Mouse (Mus musculus) hindbrain, embryonic 16.5 days (tissue): ENCODE results near the gene Fam102a. TPM values are rescaled to one million over a fixed set of nuclear protein-coding genes. Genes with fewer than 3 reads are reported as not detected.

Source experiments
- ATAC-seq: fragments of 200-750 bp; cut with Nextera tagmentation; 2 replicates; pipeline ENCODE4 v1.8.0; 2017; ENCODE audit warnings: moderate TSS enrichment, moderate library complexity
- H3K27ac ChIP-seq: fragments of 300-500 bp; sonication (generic); 2 replicates; pipeline ENCODE4 v1.5.1; 2014; ENCODE audit warnings: low read depth, mild to moderate bottlenecking, control low read depth, low read length, moderate library complexity
- H3K27me3 ChIP-seq: fragments of 300-500 bp; sonication (generic); replicated peaks from 2 replicates; pipeline ENCODE4 v1.6.1; 2014; ENCODE audit warnings: low read length; ENCODE audit not compliant: control insufficient read depth, insufficient read depth
- H3K36me3 ChIP-seq: fragments of 300-500 bp; sonication (generic); 2 replicates; pipeline ENCODE4 v1.6.1; 2014; ENCODE audit warnings: mild to moderate bottlenecking, low read length, moderate library complexity, mixed read lengths; ENCODE audit not compliant: control insufficient read depth, insufficient read depth
- H3K4me1 ChIP-seq: fragments of 300-500 bp; sonication (generic); 2 replicates; pipeline ENCODE4 v1.6.1; 2014; ENCODE audit warnings: low read depth, low read length; ENCODE audit not compliant: control insufficient read depth, insufficient read depth
- H3K4me2 ChIP-seq: fragments of 300-500 bp; sonication (generic); 2 replicates; pipeline ENCODE4 v1.6.1; 2014; ENCODE audit warnings: mild to moderate bottlenecking, low read length, control low read depth, moderate library complexity
- H3K4me3 ChIP-seq: fragments of 300-500 bp; sonication (generic); 2 replicates; pipeline ENCODE4 v1.5.1; 2014; ENCODE audit warnings: mild to moderate bottlenecking, low read length, control low read depth, moderate library complexity
- H3K9ac ChIP-seq: fragments of 300-500 bp; sonication (generic); 2 replicates; pipeline ENCODE4 v1.6.1; 2014; ENCODE audit warnings: low read depth, mild to moderate bottlenecking, control low read depth, low read length, moderate library complexity
- H3K9me3 ChIP-seq: fragments of 300-500 bp; sonication (generic); 2 replicates; pipeline ENCODE4 v1.6.1; 2014; ENCODE audit warnings: mild to moderate bottlenecking, low read length, moderate library complexity; ENCODE audit not compliant: control insufficient read depth
- WGBS: fragments of 180-500 bp; shearing (Covaris S2); extraction: QIAGEN DNeasy Blood & Tissue Kit; methylation state at CpG from one replicate; pipeline ENCODE4 v1.1.7; 2014; 5-methylcytosine and 5-hydroxymethylcytosine counted together
- polyA plus RNA-seq: library from polyadenylated mRNA; unstranded; fragments of >200 nt; fragmentation: Nextera tagmentation; extraction: Ambion mirVana; gene quantifications from 2 replicates; pipeline ENCODE4 v1.2.1, GENCODE M21; 2015

The Fam102a gene
- polyA plus RNA-seq, 1 experiment from 2014 or later: 7.3 TPM

- ATAC-seq: no peak; the same call in 1 of the 2 replicates
- 53% methylated on average over 9 of the region's 9 CpGs for WGBS
- H3K4me3 ChIP-seq: no peak overlapping the region
Observed at GRCm38 (mm10) chr2:32618051-32618450, 82.9 kb downstream of the Fam102a start.

More at GRCm38 (mm10) chr2:32618051-32618450, 82.9 kb downstream of the Fam102a start:
- Histone ChIP-seq H3K9ac (no peak overlapping the region), H3K4me2 (no peak overlapping the region), H3K9me3 (no peaks in the 10 kb centered on the region; the same call in 1 of the 2 replicates), H3K27ac (no peak overlapping the region), H3K27me3 (no peaks in the 10 kb centered on the region), H3K36me3 (peaks cover 12% of the 10 kb centered on the region), H3K4me1 (peaks cover 13% of the 10 kb centered on the region)

Other genes starting within 250 kb of the Fam102a start
- gene Golga2, start 247.9 kb upstream of the Fam102a start, polyA plus RNA-seq: 25.5 and 30.1 TPM in 2 replicates
- gene Swi5, start 247.3 kb upstream of the Fam102a start, polyA plus RNA-seq: 378 and 447 TPM in 2 replicates
- 41.1 and 57.5 TPM in 2 replicates for gene Ciz1, start 183.0 kb upstream of the Fam102a start, polyA plus RNA-seq
- 71.2 and 79.0 TPM in 2 replicates for gene Dnm1, start 182.0 kb upstream of the Fam102a start, polyA plus RNA-seq
- gene 1110008P14Rik, start 153.4 kb upstream of the Fam102a start, polyA plus RNA-seq: 161 and 196 TPM in 2 replicates
- 0.76 and 0.93 TPM in 2 replicates for gene Lcn2, start 147.1 kb upstream of the Fam102a start, polyA plus RNA-seq
- 56.4 and 59.8 TPM in 2 replicates for gene Ptges2, start 139.4 kb upstream of the Fam102a start, polyA plus RNA-seq
- gene Naif1, start 84.9 kb upstream of the Fam102a start, polyA plus RNA-seq: 5.1 and 5.2 TPM in 2 replicates
- gene Slc25a25, start 83.9 kb upstream of the Fam102a start, polyA plus RNA-seq: 55.0 and 60.6 TPM in 2 replicates
- 142 and 150 TPM in 2 replicates for gene Dpm2, start 35.5 kb downstream of the Fam102a start, polyA plus RNA-seq
- 16.9 and 20.4 TPM in 2 replicates for gene Pip5kl1, start 39.5 kb downstream of the Fam102a start, polyA plus RNA-seq
- gene 9430097D07Rik, start 40.4 kb downstream of the Fam102a start, polyA plus RNA-seq: 0.72 and 1.6 TPM in 2 replicates
- 49.6 and 54.3 TPM in 2 replicates for gene St6galnac4, start 51.8 kb downstream of the Fam102a start, polyA plus RNA-seq
- 29.5 and 35.4 TPM in 2 replicates for gene St6galnac6, start 64.4 kb downstream of the Fam102a start, polyA plus RNA-seq
- gene Ak1, start 86.4 kb downstream of the Fam102a start, polyA plus RNA-seq: 111 and 117 TPM in 2 replicates
- gene Eng, start 111.3 kb downstream of the Fam102a start, polyA plus RNA-seq: 34.2 and 39.5 TPM in 2 replicates
- 20.2 and 20.9 TPM in 2 replicates for gene Fpgs, start 168.8 kb downstream of the Fam102a start, polyA plus RNA-seq
- 63.6 and 69.4 TPM in 2 replicates for gene Cdk9, start 177.7 kb downstream of the Fam102a start, polyA plus RNA-seq
- 58.5 and 58.6 TPM in 2 replicates for gene Sh2d3c, start 185.7 kb downstream of the Fam102a start, polyA plus RNA-seq
- 2.6 and 3.4 TPM in 2 replicates for gene 6330409D20Rik, start 205.7 kb downstream of the Fam102a start, polyA plus RNA-seq
- 50.8 and 56.9 TPM in 2 replicates for gene Tor2a, start 221.9 kb downstream of the Fam102a start, polyA plus RNA-seq
- gene Ttc16, start 240.3 kb downstream of the Fam102a start, polyA plus RNA-seq: 0.53 and 0.60 TPM in 2 replicates
- gene Ptrh1, start 240.5 kb downstream of the Fam102a start, polyA plus RNA-seq: 6.5 and 6.8 TPM in 2 replicates
- gene Cfap157, start 249.1 kb downstream of the Fam102a start, polyA plus RNA-seq: 0.75 and 1.1 TPM in 2 replicates